Mouse (Mus musculus) thymus, postnatal 10 days (tissue): Measurements from ENCODE around the gene Fam20b.

ENCODE experiments used
- DNase-seq, 2 experiments: peaks; one replicate each; pipeline ENCODE4 v3.0.0; 2021; ENCODE audit warnings: low spot score in 2 of 2

Fam20b gene

DNA sequence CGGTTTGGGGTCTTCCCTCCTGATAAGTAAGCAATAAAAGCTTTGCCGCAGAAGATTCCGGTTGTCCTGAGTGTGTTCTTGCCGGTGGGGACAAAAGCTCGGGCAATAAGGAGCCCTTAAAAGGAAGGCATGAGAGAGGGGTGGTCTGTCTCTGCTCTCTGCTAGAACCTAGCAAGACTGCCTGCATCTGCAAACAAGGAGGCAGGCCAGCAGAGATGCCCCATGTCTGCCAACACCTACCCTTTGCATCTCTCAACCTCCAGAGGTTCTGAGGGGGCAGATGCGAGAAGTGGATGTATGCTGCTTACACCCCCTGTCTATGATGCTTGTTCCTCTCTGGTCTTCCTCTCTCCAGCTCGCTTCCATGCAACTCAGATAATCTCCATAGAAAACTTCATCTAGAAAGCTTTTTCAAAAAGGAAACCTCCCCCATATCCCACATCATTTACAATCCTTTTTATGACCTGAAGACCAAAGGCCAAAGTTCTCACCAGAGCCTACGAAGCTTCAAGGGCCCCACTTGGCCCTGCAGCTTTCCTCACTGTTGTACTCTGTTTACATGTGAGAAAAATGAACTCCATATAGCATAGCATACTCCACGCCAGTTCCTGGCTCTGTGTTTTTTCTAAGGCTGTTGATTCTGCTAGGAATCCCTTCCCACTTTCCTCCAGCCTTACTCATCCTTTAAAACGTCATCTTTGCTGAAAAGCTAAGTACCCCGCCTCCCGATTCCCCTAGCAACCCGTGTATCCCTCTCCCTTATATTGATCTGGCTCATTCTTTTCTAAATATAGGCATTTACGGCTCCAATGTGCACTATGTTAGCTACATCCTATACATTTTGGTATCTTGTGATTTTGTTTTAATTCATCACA, 8.6 kb upstream of the Fam20b start:
- DNase-seq: no peak

DNA sequence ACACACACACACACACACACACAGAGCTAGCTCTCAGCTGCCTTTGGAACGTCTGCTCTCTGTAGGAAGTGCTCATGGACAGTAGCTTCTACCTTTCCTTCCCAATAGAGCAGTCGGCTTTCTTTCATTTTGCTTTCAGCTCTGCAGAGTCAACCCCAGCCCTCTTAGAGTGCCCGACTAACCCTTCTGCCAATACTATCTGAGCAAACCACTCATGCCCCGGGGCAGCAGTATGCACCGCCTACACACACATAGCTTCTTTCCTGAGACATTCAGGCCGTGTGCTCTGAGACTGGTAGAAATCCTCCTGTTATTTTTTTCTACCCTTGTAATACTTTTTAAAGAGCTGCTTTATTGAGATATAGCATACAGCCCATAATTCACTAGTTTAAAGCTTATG, 3.2 kb upstream of the Fam20b start:
- DNase-seq: no peak

DNA sequence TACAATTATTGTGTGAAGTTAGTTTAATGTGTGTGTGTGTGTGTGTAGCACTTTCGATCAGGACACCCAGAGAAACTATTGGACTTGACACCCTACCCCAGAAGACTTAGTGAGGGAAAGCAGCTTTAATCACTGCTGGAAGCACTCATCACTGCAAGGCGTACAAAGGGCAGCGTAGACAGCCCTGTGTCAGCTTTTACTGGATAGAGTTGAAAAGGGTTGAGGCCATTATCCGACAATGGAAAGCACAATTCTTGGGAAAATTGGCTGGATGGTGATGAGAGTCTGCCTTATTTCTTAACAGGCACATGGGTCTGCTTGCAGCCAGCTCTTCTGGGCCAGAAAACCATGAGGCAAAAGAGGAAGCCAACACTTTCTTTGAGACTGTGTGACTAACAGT, 1.2 kb upstream of the Fam20b start:
- DNase-seq: no peak

GRCm38 (mm10) chr1:156718286-156718949, 468 bp downstream of the Fam20b start:
- DNase-seq: no peak

GRCm38 (mm10) chr1:156717751-156718285, 1.1 kb downstream of the Fam20b start:
- no peak for DNase-seq

DNA sequence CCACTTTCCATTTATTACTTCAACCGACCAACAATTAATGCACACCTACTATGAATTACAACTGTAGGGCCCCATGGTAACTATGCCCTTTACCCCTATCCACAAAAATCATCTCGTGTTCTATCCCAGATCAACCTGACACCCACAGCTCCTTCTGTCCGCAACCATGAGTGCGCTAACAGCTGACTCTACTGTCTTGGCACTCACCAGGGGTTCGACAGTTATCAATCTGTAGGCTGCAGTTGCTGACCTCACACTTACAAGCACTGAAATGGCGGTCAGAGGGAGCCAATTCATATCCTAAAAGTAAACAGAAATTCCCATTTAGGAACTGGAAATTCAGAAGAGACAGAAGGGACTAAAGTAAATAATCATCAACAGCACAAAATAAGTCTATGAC, 2.2 kb downstream of the Fam20b start:
- DNase-seq: no peak

GRCm38 (mm10) chr1:156710472-156711098, 8.3 kb downstream of the Fam20b start:
- peak in 1 of 2 experiments; percentile 14 for DNase-seq

DNA sequence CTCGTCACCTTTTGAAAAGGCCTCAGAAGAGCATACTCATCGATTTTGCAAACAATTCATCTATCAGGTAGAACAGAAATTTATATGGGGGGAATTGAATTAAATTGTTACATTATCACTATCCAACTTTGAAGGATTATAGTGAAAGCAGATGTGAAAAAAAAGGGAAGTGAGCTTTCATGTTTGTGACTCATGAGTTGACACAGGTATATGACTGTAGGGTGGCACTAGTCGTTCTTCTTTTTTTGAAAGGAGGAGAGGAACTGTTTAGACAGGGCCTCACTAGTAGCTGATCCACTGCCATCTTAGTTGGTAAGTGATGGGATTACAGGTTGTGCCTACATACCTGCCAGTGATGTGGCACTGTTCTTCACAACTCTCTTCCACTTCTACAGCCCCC, 10.2 kb downstream of the Fam20b start:
- no peak for DNase-seq

- DNase-seq: no peak
Measured at GRCm38 (mm10) chr1:156705696-156706285, 13.1 kb downstream of the Fam20b start.

DNA sequence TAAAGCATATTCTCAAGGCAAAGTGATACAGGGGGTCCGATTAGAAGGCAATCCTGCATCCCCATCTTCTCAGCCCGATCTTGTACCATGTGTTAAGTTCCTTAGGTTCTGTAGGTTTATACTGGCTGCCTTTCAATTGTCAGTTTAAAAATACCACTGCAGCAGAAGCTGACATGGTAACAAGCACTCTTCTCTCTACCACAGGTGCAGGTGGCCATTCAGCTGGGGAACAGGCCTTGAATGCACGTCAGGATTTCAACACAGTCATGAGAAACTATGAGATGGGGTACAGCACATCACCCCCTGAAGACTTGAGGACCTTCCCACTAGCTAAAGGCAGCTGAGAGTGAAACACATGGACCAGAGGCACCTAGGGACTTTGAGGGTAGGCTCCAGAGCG, 15.4 kb downstream of the Fam20b start:
- no peak for DNase-seq

- DNase-seq: no peak
Measured at GRCm38 (mm10) chr1:156702151-156702550, 16.7 kb downstream of the Fam20b start.

DNA sequence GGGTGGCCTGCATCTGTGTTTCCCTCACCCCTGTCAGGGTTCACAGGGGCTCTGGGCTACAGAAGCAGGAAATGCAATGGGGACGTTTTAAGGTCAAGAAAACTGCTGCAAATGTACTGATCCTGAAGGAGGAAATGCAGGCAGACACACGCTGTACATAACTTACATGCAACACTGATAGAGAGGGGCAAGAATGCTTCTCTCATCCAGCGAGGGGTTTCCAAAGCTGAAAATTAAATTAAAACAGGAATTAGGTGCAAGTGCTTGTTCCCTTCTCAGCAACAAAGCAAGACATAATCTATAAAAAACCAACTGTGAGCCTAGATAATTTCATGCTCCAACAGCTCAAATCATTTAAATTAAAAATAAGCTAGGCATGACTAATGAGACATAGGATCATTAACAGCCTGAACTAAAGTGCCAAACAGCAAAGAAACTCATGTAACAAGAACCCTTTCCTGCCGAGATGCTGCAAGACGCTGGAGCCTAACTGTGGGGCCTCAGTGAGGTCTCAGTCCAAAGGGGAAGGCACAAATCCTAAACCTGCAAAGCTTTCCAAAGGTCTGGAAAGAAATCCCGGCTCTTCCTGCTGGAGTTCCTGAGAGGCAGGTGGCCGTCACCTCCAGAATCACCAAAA, 32.7 kb downstream of the Fam20b start:
- DNase-seq: no peak

- DNase-seq: no peak
Measured at GRCm38 (mm10) chr1:156679599-156679998, 39.3 kb downstream of the Fam20b start.

DNA sequence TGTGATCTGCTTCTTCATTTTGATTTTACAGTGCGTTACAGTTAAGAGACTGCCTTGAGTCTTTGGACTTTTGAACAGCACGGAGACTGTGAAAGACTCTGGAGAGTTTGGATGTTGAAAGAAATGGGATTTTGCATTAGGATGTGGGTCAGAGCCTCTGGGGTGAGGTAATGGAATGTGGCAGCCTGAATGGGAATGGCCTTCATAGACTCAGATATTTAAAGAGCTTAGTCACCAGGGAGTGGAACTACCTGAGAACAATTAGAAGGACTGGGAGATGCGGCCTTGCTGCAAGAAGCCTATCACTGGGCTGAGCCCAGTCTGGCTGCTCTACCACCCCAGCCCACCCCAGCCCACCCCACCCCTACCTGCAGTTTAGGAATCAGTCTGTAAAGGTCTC, 41.7 kb downstream of the Fam20b start:
- DNase-seq: no peak

DNA sequence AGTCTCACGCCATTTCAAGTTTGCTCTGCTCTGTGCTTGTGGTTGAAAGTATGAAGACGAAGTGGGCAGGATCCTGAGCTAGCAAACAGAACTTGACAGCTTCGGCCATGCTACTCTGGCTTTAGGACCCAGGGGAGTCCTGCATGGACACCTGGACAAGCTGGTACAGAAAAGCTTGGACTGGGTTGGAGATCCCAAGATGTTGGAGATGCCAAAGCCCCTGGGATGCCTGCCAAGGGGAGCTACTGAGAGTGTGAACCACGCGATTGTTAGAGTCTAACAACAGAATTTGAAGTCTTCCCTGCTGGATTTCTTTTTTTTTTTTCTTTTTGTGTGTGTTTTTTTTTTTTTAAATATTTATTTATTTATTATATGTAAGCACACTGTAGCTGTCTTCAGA, 42.3 kb downstream of the Fam20b start:
- DNase-seq: no peak

- DNase-seq: peak in 1 of 2 experiments; percentile 53
Measured at GRCm38 (mm10) chr1:156676171-156676570, 42.7 kb downstream of the Fam20b start.

GRCm38 (mm10) chr1:156674195-156675000, 44.5 kb downstream of the Fam20b start, which contains the start of gene Tor3a:
Gene Tor3a (minus strand): TSS chr1:156674356.
- peak; percentile 23 to 58 for DNase-seq

DNA sequence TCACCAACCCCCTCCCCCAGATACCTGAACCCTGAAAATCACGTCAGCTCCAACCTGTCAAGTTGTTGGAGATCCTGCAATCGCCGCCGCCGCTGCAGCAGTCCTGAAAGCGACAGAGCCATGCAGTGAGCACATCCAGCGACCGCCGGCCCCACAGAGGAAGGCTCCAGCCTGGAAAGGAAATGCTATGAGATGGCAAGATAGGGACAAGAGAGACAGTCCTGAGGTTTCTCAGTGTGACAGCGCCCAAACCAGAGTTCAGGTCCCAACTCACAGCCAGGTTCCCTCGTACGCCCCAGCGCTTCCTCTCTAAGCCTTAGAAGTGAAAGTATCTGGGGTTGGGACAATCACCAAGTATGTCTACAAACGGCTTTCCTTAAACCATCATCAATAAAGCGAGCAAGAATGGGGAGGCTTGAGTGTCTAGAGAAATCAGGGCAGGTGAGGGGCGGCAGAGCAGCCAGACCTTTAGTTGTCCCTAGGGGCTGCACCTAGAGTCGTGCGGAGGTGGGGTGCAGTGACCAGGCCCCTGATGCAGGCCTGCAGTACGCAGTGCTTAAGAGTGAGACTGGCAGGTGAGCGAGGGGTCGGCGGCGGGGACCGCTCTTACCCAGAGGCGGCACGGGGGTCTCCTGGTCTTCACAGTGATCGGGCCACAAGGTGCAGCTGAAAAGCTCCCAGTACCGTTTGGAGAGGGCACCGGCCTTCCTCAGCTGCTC, 45.3 kb downstream of the Fam20b start:
- peak; percentile 13 to 24 for DNase-seq

GRCm38 (mm10) chr1:156672720-156673475, 46.0 kb downstream of the Fam20b start:
- DNase-seq: peak; percentile 36 to 41
